Mouse (Mus musculus): ENCODE data around the gene Olfr1024. TPM values are rescaled to one million over a fixed set of nuclear protein-coding genes. Genes with fewer than 3 reads are reported as not detected.

Gene Olfr1024
- not detected in 2 replicates for polyA plus RNA-seq (2015; fragmentation: Nextera tagmentation; extraction: Ambion mirVana)

DNA sequence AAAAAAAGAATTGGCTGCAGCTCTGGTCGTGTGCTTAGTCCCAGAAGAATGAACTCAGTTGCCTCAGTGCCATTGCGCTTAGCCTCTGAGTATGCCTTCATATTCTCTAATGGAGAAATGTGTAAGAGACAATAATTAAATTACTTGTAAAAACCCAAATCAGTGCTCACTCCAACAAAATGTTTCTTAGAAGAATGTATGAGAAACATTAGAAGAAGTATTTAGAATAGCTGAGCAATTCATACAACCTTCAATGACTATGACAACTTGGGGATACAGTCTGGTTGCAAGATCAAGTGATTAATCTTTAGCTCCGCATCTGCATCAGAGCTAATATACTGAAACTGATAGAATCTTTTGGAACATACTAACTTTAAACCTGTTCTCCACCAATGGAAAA lies at the start of gene Olfr1024:
Olfr1024 (minus strand) TSS at position 101 of the 400 bp plus-strand sequence.
- Histone ChIP-seq H3K4me3 (ENCODE audit: low read length) (no peak within 1 kb of the TSS), H3K4me2 (ENCODE audit: low read length) (no peak within 1 kb of the TSS), H3K9ac (ENCODE audit: low read depth, low read length) (no peak within 1 kb of the TSS), H3K27ac (ENCODE audit: low read depth, low read length) (no peak within 1 kb of the TSS), H3K27me3 (replicated peaks; ENCODE audit: control insufficient read depth, insufficient read depth, low read length) (no peaks in the 10 kb centered on the region), H3K9me3 (ENCODE audit: control insufficient read depth, low read length) (no peaks in the 10 kb centered on the region), H3K36me3 (ENCODE audit: control insufficient read depth, insufficient read depth, low read length) (no peaks in the 10 kb centered on the region), H3K4me1 (ENCODE audit: control insufficient read depth, insufficient read depth, low read depth, low read length) (no peaks in the 10 kb centered on the region)
- no peak for ATAC-seq
- WGBS, result 93% methylated on average over 3 of the region's 3 CpGs

DNA sequence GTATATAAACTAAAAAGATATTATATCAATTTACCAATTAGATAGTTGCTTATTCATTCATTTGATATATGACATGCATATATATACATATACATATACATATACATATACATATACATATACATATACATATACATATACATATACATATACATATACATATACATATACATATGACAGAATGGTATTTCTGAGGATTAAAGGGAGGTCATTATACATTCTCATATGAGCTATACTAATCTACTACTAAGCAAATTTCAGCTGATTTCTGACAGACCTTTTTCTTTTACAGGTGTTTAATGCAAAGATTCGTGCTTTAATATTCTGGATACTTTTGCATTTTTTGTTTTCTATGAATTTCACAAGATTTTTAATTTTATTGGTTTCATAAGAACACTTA lies 45.3 kb upstream of the Olfr1024 start, which contains the start of gene Olfr1028:
Olfr1028 (plus strand) TSS at position 301 of the 400 bp plus-strand sequence.
- Histone ChIP-seq H3K4me3 (ENCODE audit: low read length) (no peak within 1 kb of the TSS), H3K36me3 (ENCODE audit: control insufficient read depth, insufficient read depth, low read length) (no peaks in the 10 kb centered on the region), H3K4me2 (ENCODE audit: low read length) (no peak within 1 kb of the TSS), H3K27me3 (replicated peaks; ENCODE audit: control insufficient read depth, insufficient read depth, low read length) (no peaks in the 10 kb centered on the region), H3K9ac (ENCODE audit: low read depth, low read length) (no peak within 1 kb of the TSS), H3K27ac (ENCODE audit: low read depth, low read length) (no peak within 1 kb of the TSS), H3K4me1 (ENCODE audit: control insufficient read depth, insufficient read depth, low read depth, low read length) (no peaks in the 10 kb centered on the region), H3K9me3 (ENCODE audit: control insufficient read depth, low read length) (no peaks in the 10 kb centered on the region)
- ATAC-seq, result no peak
- WGBS, result 78% methylated on average over 1 of the region's 1 CpGs

- Histone ChIP-seq H3K4me3 (ENCODE audit: low read length) (no peak within 1 kb of the TSS), H3K4me1 (ENCODE audit: control insufficient read depth, insufficient read depth, low read depth, low read length) (no peaks in the 10 kb centered on the region), H3K4me2 (ENCODE audit: low read length) (no peak within 1 kb of the TSS), H3K27ac (ENCODE audit: low read depth, low read length) (no peak within 1 kb of the TSS), H3K36me3 (ENCODE audit: control insufficient read depth, insufficient read depth, low read length) (no peaks in the 10 kb centered on the region), H3K9ac (ENCODE audit: low read depth, low read length) (no peak within 1 kb of the TSS), H3K27me3 (replicated peaks; ENCODE audit: control insufficient read depth, insufficient read depth, low read length) (no peaks in the 10 kb centered on the region), H3K9me3 (ENCODE audit: control insufficient read depth, low read length) (no peaks in the 10 kb centered on the region)
- WGBS, result 94% methylated on average over 3 of the region's 3 CpGs
- no peak for ATAC-seq
These were observed 16.4 kb upstream of the Olfr1024 start, which contains the start of gene Olfr1026 for GRCm38 (mm10) chr2:85921258-85921657. Gene Olfr1026 (plus strand): TSS chr2:85921558.

DNA sequence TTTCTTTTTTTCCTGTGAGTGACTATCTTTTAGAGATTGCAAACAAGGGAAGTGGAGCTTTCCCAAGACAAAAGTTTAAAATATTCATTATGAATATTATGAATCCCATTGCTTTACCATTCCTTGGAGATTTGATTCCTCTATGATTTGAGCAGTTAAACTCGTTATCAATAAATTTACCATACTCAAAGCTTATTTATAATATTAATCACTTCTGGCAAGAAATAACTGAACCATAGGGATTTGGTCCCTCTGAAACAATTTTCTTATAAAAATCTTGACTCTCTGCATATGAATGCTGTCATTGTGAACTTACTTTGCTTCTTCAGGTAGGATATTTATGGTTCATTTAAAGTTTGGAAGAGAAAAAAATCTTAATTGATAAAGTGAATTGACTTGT lies 10.0 kb upstream of the Olfr1024 start, which contains the start of gene Olfr1025-ps1:
Olfr1025-ps1 (plus strand) TSS at position 301 of the 400 bp plus-strand sequence.
- Histone ChIP-seq H3K27me3 (replicated peaks; ENCODE audit: control insufficient read depth, insufficient read depth, low read length) (no peaks in the 10 kb centered on the region), H3K36me3 (ENCODE audit: control insufficient read depth, insufficient read depth, low read length) (no peaks in the 10 kb centered on the region), H3K4me2 (ENCODE audit: low read length) (no peak within 1 kb of the TSS), H3K27ac (ENCODE audit: low read depth, low read length) (no peak within 1 kb of the TSS), H3K9me3 (ENCODE audit: control insufficient read depth, low read length) (no peaks in the 10 kb centered on the region), H3K4me1 (ENCODE audit: control insufficient read depth, insufficient read depth, low read depth, low read length) (no peaks in the 10 kb centered on the region), H3K4me3 (ENCODE audit: low read length) (no peak within 1 kb of the TSS), H3K9ac (ENCODE audit: low read depth, low read length) (no peak within 1 kb of the TSS)
- 55% methylated on average over 1 of the region's 1 CpGs for WGBS
- no peak for ATAC-seq

GRCm38 (mm10) chr2:85913197-85913596 lies 8.3 kb upstream of the Olfr1024 start:
- no peak overlapping the region for H3K4me3 ChIP-seq (ENCODE audit: low read length)
- no peak overlapping the region for H3K27ac ChIP-seq (ENCODE audit: low read depth, low read length)
- H3K9ac ChIP-seq (ENCODE audit: low read depth, low read length), result no peak overlapping the region
- no peaks in the 10 kb centered on the region for H3K4me1 ChIP-seq (ENCODE audit: control insufficient read depth, insufficient read depth, low read depth, low read length)
- no peak overlapping the region for H3K4me2 ChIP-seq (ENCODE audit: low read length)
- no peak for ATAC-seq
- H3K27me3 ChIP-seq (replicated peaks; ENCODE audit: control insufficient read depth, insufficient read depth, low read length), result no peaks in the 10 kb centered on the region
- H3K9me3 ChIP-seq (ENCODE audit: control insufficient read depth, low read length), result no peaks in the 10 kb centered on the region
- no peaks in the 10 kb centered on the region for H3K36me3 ChIP-seq (ENCODE audit: control insufficient read depth, insufficient read depth, low read length)

GRCm38 (mm10) chr2:85885340-85885739 lies 19.5 kb downstream of the Olfr1024 start, which contains the start of gene Olfr1023:
Gene Olfr1023 (plus strand): TSS chr2:85885640.
- no peak within 1 kb of the TSS for H3K9ac ChIP-seq (ENCODE audit: low read depth, low read length)
- WGBS, result 70% methylated on average over 2 of the region's 2 CpGs
- H3K36me3 ChIP-seq (ENCODE audit: control insufficient read depth, insufficient read depth, low read length), result no peaks in the 10 kb centered on the region
- ATAC-seq, result no peak
- H3K9me3 ChIP-seq (ENCODE audit: control insufficient read depth, low read length), result no peaks in the 10 kb centered on the region
- no peak within 1 kb of the TSS for H3K27ac ChIP-seq (ENCODE audit: low read depth, low read length)
- H3K4me3 ChIP-seq (ENCODE audit: low read length), result no peak within 1 kb of the TSS
- no peaks in the 10 kb centered on the region for H3K4me1 ChIP-seq (ENCODE audit: control insufficient read depth, insufficient read depth, low read depth, low read length)
- H3K4me2 ChIP-seq (ENCODE audit: low read length), result no peak within 1 kb of the TSS
- no peaks in the 10 kb centered on the region for H3K27me3 ChIP-seq (replicated peaks; ENCODE audit: control insufficient read depth, insufficient read depth, low read length)

GRCm38 (mm10) chr2:85868294-85868693 lies 36.6 kb downstream of the Olfr1024 start, which contains the start of gene Olfr1022:
Gene Olfr1022 (plus strand): TSS chr2:85868594.
- 59% methylated on average over 2 of the region's 2 CpGs for WGBS
- H3K27me3 ChIP-seq (replicated peaks; ENCODE audit: control insufficient read depth, insufficient read depth, low read length), result no peaks in the 10 kb centered on the region
- no peak within 1 kb of the TSS for H3K27ac ChIP-seq (ENCODE audit: low read depth, low read length)
- no peak within 1 kb of the TSS for H3K4me2 ChIP-seq (ENCODE audit: low read length)
- no peaks in the 10 kb centered on the region for H3K9me3 ChIP-seq (ENCODE audit: control insufficient read depth, low read length)
- ATAC-seq, result no peak
- H3K4me1 ChIP-seq (ENCODE audit: control insufficient read depth, insufficient read depth, low read depth, low read length), result no peaks in the 10 kb centered on the region
- H3K36me3 ChIP-seq (ENCODE audit: control insufficient read depth, insufficient read depth, low read length), result no peaks in the 10 kb centered on the region
- no peak within 1 kb of the TSS for H3K9ac ChIP-seq (ENCODE audit: low read depth, low read length)
- no peak within 1 kb of the TSS for H3K4me3 ChIP-seq (ENCODE audit: low read length)

Other genes with a start within 250 kb of the Olfr1024 start
- not detected in 2 replicates for gene Olfr154, start 240.6 kb downstream of the Olfr1024 start, polyA plus RNA-seq (2015; fragmentation: Nextera tagmentation; extraction: Ambion mirVana)
- not detected in 2 replicates for gene Olfr1006, start 226.3 kb downstream of the Olfr1024 start, polyA plus RNA-seq (2015; fragmentation: Nextera tagmentation; extraction: Ambion mirVana)
- gene Olfr1008, start 215.6 kb downstream of the Olfr1024 start, polyA plus RNA-seq (2015; fragmentation: Nextera tagmentation; extraction: Ambion mirVana), result not detected in 2 replicates
- gene Olfr1009, start 189.6 kb downstream of the Olfr1024 start, polyA plus RNA-seq (2015; fragmentation: Nextera tagmentation; extraction: Ambion mirVana), result not detected in 2 replicates
- gene Olfr1012, start 142.3 kb downstream of the Olfr1024 start, polyA plus RNA-seq (2015; fragmentation: Nextera tagmentation; extraction: Ambion mirVana), result not detected in 2 replicates
- not detected in 2 replicates for gene Olfr1013, start 138.0 kb downstream of the Olfr1024 start, polyA plus RNA-seq (2015; fragmentation: Nextera tagmentation; extraction: Ambion mirVana)
- gene Olfr1014, start 132.3 kb downstream of the Olfr1024 start, polyA plus RNA-seq (2015; fragmentation: Nextera tagmentation; extraction: Ambion mirVana), result not detected in 2 replicates
- not detected in 2 replicates for gene Olfr1015, start 123.0 kb downstream of the Olfr1024 start, polyA plus RNA-seq (2015; fragmentation: Nextera tagmentation; extraction: Ambion mirVana)
- not detected in 2 replicates for gene Olfr1016, start 102.5 kb downstream of the Olfr1024 start, polyA plus RNA-seq (2015; fragmentation: Nextera tagmentation; extraction: Ambion mirVana)
- gene Olfr1018, start 86.6 kb downstream of the Olfr1024 start, polyA plus RNA-seq (2015; fragmentation: Nextera tagmentation; extraction: Ambion mirVana), result not detected in 2 replicates
- not detected in 2 replicates for gene Olfr1019, start 59.6 kb downstream of the Olfr1024 start, polyA plus RNA-seq (2015; fragmentation: Nextera tagmentation; extraction: Ambion mirVana)
- not detected in 2 replicates for gene Olfr1020, start 58.0 kb downstream of the Olfr1024 start, polyA plus RNA-seq (2015; fragmentation: Nextera tagmentation; extraction: Ambion mirVana)
- not detected in 2 replicates for gene Olfr1022, start 36.5 kb downstream of the Olfr1024 start, polyA plus RNA-seq (2015; fragmentation: Nextera tagmentation; extraction: Ambion mirVana)
- not detected in 2 replicates for gene Olfr1023, start 19.4 kb downstream of the Olfr1024 start, polyA plus RNA-seq (2015; fragmentation: Nextera tagmentation; extraction: Ambion mirVana)
- gene Olfr1025-ps1, start 10.1 kb upstream of the Olfr1024 start, polyA plus RNA-seq (2015; fragmentation: Nextera tagmentation; extraction: Ambion mirVana), result not detected in 2 replicates
- not detected in 2 replicates for gene Olfr1026, start 16.5 kb upstream of the Olfr1024 start, polyA plus RNA-seq (2015; fragmentation: Nextera tagmentation; extraction: Ambion mirVana)
- gene Olfr1028, start 45.4 kb upstream of the Olfr1024 start, polyA plus RNA-seq (2015; fragmentation: Nextera tagmentation; extraction: Ambion mirVana), result not detected in 2 replicates
- not detected in 2 replicates for gene Olfr1029, start 68.8 kb upstream of the Olfr1024 start, polyA plus RNA-seq (2015; fragmentation: Nextera tagmentation; extraction: Ambion mirVana)
- not detected in 2 replicates for gene Olfr1030, start 74.2 kb upstream of the Olfr1024 start, polyA plus RNA-seq (2015; fragmentation: Nextera tagmentation; extraction: Ambion mirVana)
- gene Olfr1031, start 85.3 kb upstream of the Olfr1024 start, polyA plus RNA-seq (2015; fragmentation: Nextera tagmentation; extraction: Ambion mirVana), result not detected in 2 replicates
- not detected in 2 replicates for gene Olfr1032, start 100.5 kb upstream of the Olfr1024 start, polyA plus RNA-seq (2015; fragmentation: Nextera tagmentation; extraction: Ambion mirVana)
- 0.69 TPM in 2 replicates for gene Olfr1033, start 115.6 kb upstream of the Olfr1024 start, polyA plus RNA-seq (2015; fragmentation: Nextera tagmentation; extraction: Ambion mirVana)
- not detected in 2 replicates for gene Olfr1034, start 140.8 kb upstream of the Olfr1024 start, polyA plus RNA-seq (2015; fragmentation: Nextera tagmentation; extraction: Ambion mirVana)
- gene Olfr1036, start 168.9 kb upstream of the Olfr1024 start, polyA plus RNA-seq (2015; fragmentation: Nextera tagmentation; extraction: Ambion mirVana), result not detected in 2 replicates
- gene Olfr1037, start 182.3 kb upstream of the Olfr1024 start, polyA plus RNA-seq (2015; fragmentation: Nextera tagmentation; extraction: Ambion mirVana), result not detected in 2 replicates
- not detected in 2 replicates for gene Olfr1039, start 230.9 kb upstream of the Olfr1024 start, polyA plus RNA-seq (2015; fragmentation: Nextera tagmentation; extraction: Ambion mirVana)
- not detected in 2 replicates for gene Olfr1040, start 241.7 kb upstream of the Olfr1024 start, polyA plus RNA-seq (2015; fragmentation: Nextera tagmentation; extraction: Ambion mirVana)

All from hindbrain, embryonic 16.5 days (tissue).